In the genomic region with DNA sequence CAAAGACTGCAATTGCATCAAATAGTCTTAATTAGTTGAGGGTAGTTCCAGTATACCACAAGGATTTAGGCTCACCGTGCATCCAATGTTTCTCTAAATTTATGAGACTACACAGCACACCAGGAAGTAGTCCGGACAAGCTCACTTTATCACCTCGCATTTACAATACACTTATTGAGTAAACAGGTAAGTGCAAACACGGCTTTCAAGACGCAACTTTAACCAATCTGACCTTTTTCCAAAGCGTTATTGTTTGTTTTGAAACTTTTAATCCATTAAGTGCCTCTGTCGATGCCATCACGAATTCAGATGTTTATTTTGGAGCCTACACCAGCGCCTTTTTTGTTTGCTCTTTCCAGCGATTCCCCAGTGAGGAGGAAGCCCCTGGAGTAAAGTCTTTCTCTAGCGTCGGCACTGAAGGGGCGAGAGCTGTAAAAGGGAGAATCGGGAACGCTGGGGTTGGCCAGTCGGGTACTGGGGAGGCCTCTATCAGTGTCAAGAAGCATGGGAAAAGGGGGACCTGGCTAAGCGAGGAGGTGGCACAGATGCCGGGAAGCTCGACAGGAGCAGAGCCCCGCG, we compare ENCODE assay signal across 8 mouse cellular contexts. TPM values are rescaled to one million over a fixed set of nuclear protein-coding genes. Genes with fewer than 3 reads are reported as not detected.
A peak's percentile ranks its signal among the peaks of the same experiment; 100 is the strongest.
DNase-seq lines count a peak whose midpoint lies in the region; ATAC-seq and TF ChIP-seq lines count a peak whose summit lies in the region.

No protein-coding gene starts in this region.

- H3K4me2 ChIP-seq in heart, embryonic 13.5 days = peak overlapping the region; percentile 85
- peak overlapping the region; percentile 64 for H3K4me2 ChIP-seq in hindbrain, embryonic 11.5 days (replicated peaks; ENCODE audit: low read depth, low read length)
- H3K4me2 ChIP-seq in midbrain, embryonic 12.5 days (replicated peaks) = peak overlapping the region; percentile 72

- peak overlapping the region; percentile 95 for H3K9ac ChIP-seq in heart, embryonic 13.5 days
- H3K9ac ChIP-seq in ES-E14 (ENCODE audit: insufficient read depth, low read depth, low read length, poor library complexity, severe bottlenecking) = peak overlapping the region; percentile 97
- H3K9ac ChIP-seq in hindbrain, embryonic 11.5 days (ENCODE audit: low read depth, low read length) = peak overlapping the region; percentile 77
- H3K9ac ChIP-seq in midbrain, embryonic 12.5 days (replicated peaks) = peak overlapping the region; percentile 86

- H3K27me3 ChIP-seq in heart, embryonic 13.5 days (replicated peaks) = no peaks in the 10 kb centered on the region
- H3K27me3 ChIP-seq in hindbrain, embryonic 11.5 days (ENCODE audit: control insufficient read depth, insufficient read depth, low read length) = no peaks in the 10 kb centered on the region
- H3K27me3 ChIP-seq in midbrain, embryonic 12.5 days = no peaks in the 10 kb centered on the region

- ATAC-seq in heart, embryonic 13.5 days (ENCODE audit: extremely low read depth, insufficient number of reproducible peaks, low FRiP score, low TSS enrichment) = no peak
- ATAC-seq in hindbrain, embryonic 11.5 days (ENCODE audit: low FRiP score) = no peak
- no peak for ATAC-seq in midbrain, embryonic 12.5 days (ENCODE audit: low FRiP score, low read depth)
- no peak for ATAC-seq in activated CD4-positive, CD25-positive, alpha-beta regulatory T cell, adult 4 months

- in situ Hi-C loops in ES-E14 (cut with MboI; ENCODE audit: low sequenced_read_pairs in 2 of 2, unreplicated experiment in 2 of 2) = no loop called here

- no peaks in the 10 kb centered on the region for H3K9me3 ChIP-seq in heart, embryonic 13.5 days
- no peaks in the 10 kb centered on the region for H3K9me3 ChIP-seq in ES-E14 (ENCODE audit: control insufficient read depth, insufficient read depth, low read depth, low read length)
- no peaks in the 10 kb centered on the region for H3K9me3 ChIP-seq in hindbrain, embryonic 11.5 days (ENCODE audit: control insufficient read depth, low read length)
- H3K9me3 ChIP-seq in midbrain, embryonic 12.5 days = no peaks in the 10 kb centered on the region

- DNase-seq in heart, adult 8-10 months (ENCODE audit: low spot score) = no peak
- no peak for DNase-seq in ES-E14 (ENCODE audit: low read depth, low spot score)
- DNase-seq in hindbrain, embryonic 11.5 days (ENCODE audit: low spot score) = no peak
- no peak for DNase-seq in adrenal gland, adult 18-20 months (ENCODE audit: low spot score in 2 of 2)
- DNase-seq in spleen, postnatal 14 days (ENCODE audit: low spot score in 2 of 2) = no peak

- H3K4me3 ChIP-seq in heart, embryonic 13.5 days = peak overlapping the region; percentile 75
- peak overlapping the region; percentile 67 to 98 for H3K4me3 ChIP-seq in ES-E14 (ENCODE audit: insufficient read depth in 1 of 2, low read depth in 1 of 2, low read length in 2 of 2, poor library complexity in 1 of 2, severe bottlenecking in 1 of 2)
- H3K4me3 ChIP-seq in hindbrain, embryonic 11.5 days (ENCODE audit: low read depth, low read length) = peak overlapping the region; percentile 62
- H3K4me3 ChIP-seq in midbrain, embryonic 12.5 days = peak overlapping the region; percentile 88

- H3K4me1 ChIP-seq in heart, embryonic 13.5 days = peaks cover 29% of the 10 kb centered on the region
- H3K4me1 ChIP-seq in ES-E14 (ENCODE audit: control insufficient read depth in 2 of 2, insufficient read depth in 2 of 2, low read length in 2 of 2, poor library complexity in 1 of 2) = peaks cover 0 to 2% of the 10 kb centered on the region in 2 experiments; a peak in 1 of 4 replicates
- no peaks in the 10 kb centered on the region for H3K4me1 ChIP-seq in hindbrain, embryonic 11.5 days (replicated peaks; ENCODE audit: control insufficient read depth, insufficient read depth, low read length)
- H3K4me1 ChIP-seq in midbrain, embryonic 12.5 days = peaks cover 27% of the 10 kb centered on the region

- peaks cover 67% of the 10 kb centered on the region for H3K36me3 ChIP-seq in heart, embryonic 13.5 days
- H3K36me3 ChIP-seq in ES-E14 (ENCODE audit: control insufficient read depth, insufficient read depth, low read length, poor library complexity, severe bottlenecking) = peaks cover 34% of the 10 kb centered on the region
- no peaks in the 10 kb centered on the region for H3K36me3 ChIP-seq in hindbrain, embryonic 11.5 days (ENCODE audit: control insufficient read depth, insufficient read depth, low read length)
- H3K36me3 ChIP-seq in midbrain, embryonic 12.5 days = peaks cover 60% of the 10 kb centered on the region

- H3K27ac ChIP-seq in heart, embryonic 13.5 days (replicated peaks) = peak overlapping the region; percentile 94
- peak overlapping the region; percentile 99 for H3K27ac ChIP-seq in ES-E14 (ENCODE audit: insufficient read depth, low read depth, low read length, poor library complexity, severe bottlenecking)
- H3K27ac ChIP-seq in hindbrain, embryonic 11.5 days (ENCODE audit: low read depth, low read length) = peak overlapping the region; percentile 82; the same call in 1 of the 2 replicates
- peak overlapping the region; percentile 87 for H3K27ac ChIP-seq in midbrain, embryonic 12.5 days (replicated peaks)

- WGBS in heart, embryonic 13.5 days = 2% methylated on average over 21 of the region's 21 CpGs
- 3% methylated on average over 21 of the region's 21 CpGs for WGBS in hindbrain, embryonic 11.5 days
- WGBS in midbrain, embryonic 12.5 days = 2% methylated on average over 21 of the region's 21 CpGs

TF ChIP-seq in ES-E14, 5 proteins besides CTCF, POLR2A, EP300 and RAD21:
- TF ChIP-seq ZC3H11A (IDR thresholded peaks at IDR 0.05; ENCODE audit: borderline replicate concordance, low read depth, low read length) (no peak), MAFK (IDR thresholded peaks at IDR 0.05; ENCODE audit: insufficient read depth, low read depth, low read length) (no peak), HCFC1 (IDR thresholded peaks at IDR 0.05; ENCODE audit: borderline replicate concordance, insufficient read depth, low read length) (no peak), CHD2 (IDR thresholded peaks at IDR 0.05; ENCODE audit: low read depth, low read length) (no peak), ZNF384 (IDR thresholded peaks at IDR 0.05; ENCODE audit: low read depth, low read length) (no peak)

RNA-seq across cellular contexts. Expression of gene Zbtb37, which starts 0.7 kb away (rescaled TPM):
- polyA plus RNA-seq in heart, embryonic 13.5 days (2015; fragmentation: Nextera tagmentation; extraction: Ambion mirVana) = 6.3 TPM in 2 replicates
- 10 to 100 TPM; 13.0 to 20.6 (median 15.3) TPM for total RNA-seq in heart, adult 8-10 months (2022)
- total RNA-seq in ES-E14 (2012; rRNA removed) = 10.7 and 13.0 TPM in 2 replicates
- polyA plus RNA-seq in hindbrain, embryonic 11.5 days (2014; fragmentation: Nextera tagmentation; extraction: Ambion mirVana) = 8.6 and 15.1 TPM in 2 replicates
- polyA plus RNA-seq in midbrain, embryonic 12.5 days (2016; fragmentation: Nextera tagmentation; extraction: Ambion mirVana) = 11.3 and 12.4 TPM in 2 replicates
- total RNA-seq in adrenal gland, adult 18-20 months (2021) = 10 to 100 TPM; 11.1 to 12.9 TPM
- polyA plus RNA-seq in activated CD4-positive, CD25-positive, alpha-beta regulatory T cell, adult 4 months (2017; shearing (Covaris generic)) = 1 to 10 TPM; 4.3 to 5.2 TPM

RNA-seq across cellular contexts. Expression of gene Dars2, which starts 36.5 kb away (rescaled TPM):
- polyA plus RNA-seq in heart, embryonic 13.5 days (2015; fragmentation: Nextera tagmentation; extraction: Ambion mirVana) = 29.3 and 31.0 TPM in 2 replicates
- total RNA-seq in heart, adult 8-10 months (2022) = 10 to 100 TPM; 24.5 to 33.5 (median 25.3) TPM
- total RNA-seq in ES-E14 (2012; rRNA removed) = 38.7 and 39.8 TPM in 2 replicates
- 43.2 and 51.5 TPM in 2 replicates for polyA plus RNA-seq in hindbrain, embryonic 11.5 days (2014; fragmentation: Nextera tagmentation; extraction: Ambion mirVana)
- 39.1 and 44.7 TPM in 2 replicates for polyA plus RNA-seq in midbrain, embryonic 12.5 days (2016; fragmentation: Nextera tagmentation; extraction: Ambion mirVana)
- total RNA-seq in adrenal gland, adult 18-20 months (2021) = 10 to 100 TPM; 24.3 to 27.5 TPM
- 10 to 100 TPM; 17.3 to 22.9 TPM for polyA plus RNA-seq in activated CD4-positive, CD25-positive, alpha-beta regulatory T cell, adult 4 months (2017; shearing (Covaris generic))

RNA-seq across cellular contexts. Expression of gene Cenpl, which starts 36.6 kb away (rescaled TPM):
- 19.7 and 21.6 TPM in 2 replicates for polyA plus RNA-seq in heart, embryonic 13.5 days (2015; fragmentation: Nextera tagmentation; extraction: Ambion mirVana)
- total RNA-seq in heart, adult 8-10 months (2022) = 1 to 10 TPM in 2 of 4 experiments, under 1 TPM in 2; 0.34 to 1.2 (median 0.95) TPM
- 5.1 and 6.2 TPM in 2 replicates for total RNA-seq in ES-E14 (2012; rRNA removed)
- polyA plus RNA-seq in hindbrain, embryonic 11.5 days (2014; fragmentation: Nextera tagmentation; extraction: Ambion mirVana) = 36.5 and 38.8 TPM in 2 replicates
- 32.2 and 32.3 TPM in 2 replicates for polyA plus RNA-seq in midbrain, embryonic 12.5 days (2016; fragmentation: Nextera tagmentation; extraction: Ambion mirVana)
- 1 to 10 TPM; 1.8 to 1.9 TPM for total RNA-seq in adrenal gland, adult 18-20 months (2021)
- polyA plus RNA-seq in activated CD4-positive, CD25-positive, alpha-beta regulatory T cell, adult 4 months (2017; shearing (Covaris generic)) = 10 to 100 TPM; 28.4 to 29.3 TPM

RNA-seq across cellular contexts. Expression of gene Serpinc1, which starts 55.6 kb away (rescaled TPM):
- polyA plus RNA-seq in heart, embryonic 13.5 days (2015; fragmentation: Nextera tagmentation; extraction: Ambion mirVana) = 1.7 and 10.7 TPM in 2 replicates
- under 1 TPM in 3 of 4 experiments, not detected in 1; 0.17 to 0.44 (median 0.38) TPM for total RNA-seq in heart, adult 8-10 months (2022)
- total RNA-seq in ES-E14 (2012; rRNA removed) = 0.89 and 1.4 TPM in 2 replicates
- 1.7 and 2.0 TPM in 2 replicates for polyA plus RNA-seq in hindbrain, embryonic 11.5 days (2014; fragmentation: Nextera tagmentation; extraction: Ambion mirVana)
- polyA plus RNA-seq in midbrain, embryonic 12.5 days (2016; fragmentation: Nextera tagmentation; extraction: Ambion mirVana) = 3.1 and 3.2 TPM in 2 replicates
- total RNA-seq in adrenal gland, adult 18-20 months (2021) = 1 to 10 TPM in 1 of 2 experiments, under 1 TPM in 1; 0.80 to 1.7 TPM
- polyA plus RNA-seq in activated CD4-positive, CD25-positive, alpha-beta regulatory T cell, adult 4 months (2017; shearing (Covaris generic)) = 10 to 100 TPM; 11.0 to 12.0 TPM
